Mouse (Mus musculus) small intestine, adult 2 months (tissue): ENCODE data around the gene Taok3. TPM values are rescaled to one million over a fixed set of nuclear protein-coding genes. Genes with fewer than 3 reads are reported as not detected.

ENCODE experiments used
- H3K27ac ChIP-seq: fragments of 200-500 bp; 2 replicates; pipeline ENCODE4 v1.5.1; 2012; ENCODE audit warnings: low read depth, low read length, control low read depth, inconsistent platforms; ENCODE audit not compliant: insufficient read depth
- H3K27me3 ChIP-seq: fragments of 200-500 bp; 2 replicates; pipeline ENCODE4 v1.6.1; 2012; ENCODE audit warnings: mild to moderate bottlenecking, moderate library complexity, low read length, inconsistent platforms; ENCODE audit not compliant: control insufficient read depth, insufficient read depth
- H3K36me3 ChIP-seq: fragments of 200-500 bp; 2 replicates; pipeline ENCODE4 v1.6.1; 2012; ENCODE audit warnings: mild to moderate bottlenecking, low read length, control low read depth, inconsistent platforms; ENCODE audit not compliant: control insufficient read depth, insufficient read depth
- H3K4me1 ChIP-seq: fragments of 200-500 bp; 2 replicates; pipeline ENCODE4 v1.6.1; 2012; ENCODE audit warnings: low read length, inconsistent platforms, mixed read lengths; ENCODE audit not compliant: control insufficient read depth, insufficient read depth, insufficient read length
- H3K4me3 ChIP-seq: fragments of 200-500 bp; 2 replicates; pipeline ENCODE4 v1.5.1; 2012; ENCODE audit warnings: low read depth, mild to moderate bottlenecking, control low read depth, inconsistent platforms, low read length, moderate library complexity
- CTCF ChIP-seq: fragments of 200-500 bp; IDR thresholded peaks from 2 replicates; pipeline ENCODE4 v1.5.1; 2012; ENCODE audit warnings: low read depth, mild to moderate bottlenecking, control low read depth, inconsistent platforms, low read length, moderate library complexity, mixed read lengths; ENCODE audit not compliant: insufficient replicate concordance, insufficient read length; ENCODE audit errors: extremely low read depth
- POLR2A ChIP-seq: fragments of 200-500 bp; IDR thresholded peaks from 2 replicates; pipeline ENCODE4 v1.6.1; 2012; ENCODE audit warnings: low read depth, mild to moderate bottlenecking, control low read depth, inconsistent platforms, low read length, moderate library complexity
- WGBS: fragments of 180-500 bp; shearing (Covaris S2); methylation state at CpG from one replicate; pipeline ENCODE4 v1.1.7; 2018; 5-methylcytosine and 5-hydroxymethylcytosine counted together
- polyA plus RNA-seq: library from polyadenylated mRNA; depleted of rRNA; stranded (reverse); fragments of >200 nt; gene quantifications from 2 replicates; pipeline ENCODE4 v1.2.3, GENCODE M21; 2012

Taok3 gene
- polyA plus RNA-seq, 1 experiment: 32.0 TPM

DNA sequence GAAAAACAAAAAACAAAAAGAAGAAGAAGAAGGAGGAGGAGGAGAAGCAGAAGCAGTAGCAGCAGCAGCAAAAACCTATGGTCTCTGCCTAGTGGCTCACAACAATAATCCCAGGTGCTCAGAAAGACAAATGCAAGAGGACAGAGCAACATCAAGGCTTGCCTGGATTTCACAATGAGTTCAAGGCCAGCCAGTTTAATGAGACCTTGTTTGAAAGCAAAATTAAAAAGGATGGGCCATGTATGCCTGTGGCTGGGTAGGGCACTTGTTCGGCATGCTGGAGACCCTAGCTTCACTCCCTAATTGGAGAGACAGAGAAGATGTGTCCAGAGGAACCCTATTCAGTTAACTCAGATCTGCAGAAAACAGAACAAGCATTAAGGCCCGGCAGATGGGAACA, 2.7 kb upstream of the Taok3 start:
- TF ChIP-seq CTCF: no peak
- TF ChIP-seq POLR2A: no peak
- Histone ChIP-seq H3K4me3 (no peak overlapping the region), H3K27ac (peak overlapping the region; percentile 42; the same call in 1 of the 2 replicates), H3K36me3 (peaks cover 9% of the 10 kb centered on the region), H3K27me3 (no peaks in the 10 kb centered on the region), H3K4me1 (peaks cover 4% of the 10 kb centered on the region; the same call in 1 of the 2 replicates)
- WGBS: 87% methylated on average over 2 of the region's 2 CpGs

- WGBS: 73% methylated on average over 7 of the region's 7 CpGs
- Histone ChIP-seq H3K4me3 (no peak overlapping the region), H3K27me3 (no peaks in the 10 kb centered on the region), H3K36me3 (peaks cover 5% of the 10 kb centered on the region), H3K4me1 (peaks cover 7% of the 10 kb centered on the region; the same call in 1 of the 2 replicates), H3K27ac (no peak overlapping the region)
- TF ChIP-seq CTCF (no peak), POLR2A (no peak)
Observed at GRCm38 (mm10) chr5:117117716-117118115, 2.2 kb upstream of the Taok3 start.

- Histone ChIP-seq H3K4me3 (no peak overlapping the region), H3K27me3 (no peaks in the 10 kb centered on the region), H3K27ac (no peak overlapping the region), H3K4me1 (peaks cover 8% of the 10 kb centered on the region; the same call in 1 of the 2 replicates), H3K36me3 (peaks cover 1% of the 10 kb centered on the region; the same call in 1 of the 2 replicates)
- WGBS: 73% methylated on average over 2 of the region's 2 CpGs
- TF ChIP-seq CTCF (no peak), POLR2A (no peak)
Observed at GRCm38 (mm10) chr5:117118220-117118619, 1.7 kb upstream of the Taok3 start.

DNA sequence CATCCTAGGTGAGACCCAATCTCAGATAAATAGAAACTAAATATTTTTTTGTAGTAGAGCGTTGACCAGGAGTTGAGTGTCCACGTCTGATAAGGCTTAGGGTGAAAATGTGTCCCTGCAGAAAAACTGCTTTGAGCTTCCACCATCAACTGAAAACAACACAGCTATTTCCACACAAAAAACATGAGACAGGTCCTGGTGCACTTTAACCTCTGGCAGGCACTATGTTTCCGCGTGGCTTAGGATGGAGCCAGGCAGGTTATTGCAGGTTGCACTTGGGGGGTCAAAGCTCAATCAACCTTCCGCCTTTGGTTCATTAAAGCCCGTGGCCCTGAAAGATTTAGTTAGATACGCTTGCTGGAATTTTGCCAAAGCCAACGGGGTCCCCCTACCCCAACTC, 1.1 kb upstream of the Taok3 start:
- Histone ChIP-seq H3K4me1 (peaks cover 13% of the 10 kb centered on the region), H3K27me3 (no peaks in the 10 kb centered on the region), H3K4me3 (no peak overlapping the region), H3K27ac (peak overlapping the region; percentile 96), H3K36me3 (no peaks in the 10 kb centered on the region)
- 18% methylated on average over 8 of the region's 8 CpGs for WGBS
- no peak for TF ChIP-seq CTCF
- TF ChIP-seq POLR2A: no peak

DNA sequence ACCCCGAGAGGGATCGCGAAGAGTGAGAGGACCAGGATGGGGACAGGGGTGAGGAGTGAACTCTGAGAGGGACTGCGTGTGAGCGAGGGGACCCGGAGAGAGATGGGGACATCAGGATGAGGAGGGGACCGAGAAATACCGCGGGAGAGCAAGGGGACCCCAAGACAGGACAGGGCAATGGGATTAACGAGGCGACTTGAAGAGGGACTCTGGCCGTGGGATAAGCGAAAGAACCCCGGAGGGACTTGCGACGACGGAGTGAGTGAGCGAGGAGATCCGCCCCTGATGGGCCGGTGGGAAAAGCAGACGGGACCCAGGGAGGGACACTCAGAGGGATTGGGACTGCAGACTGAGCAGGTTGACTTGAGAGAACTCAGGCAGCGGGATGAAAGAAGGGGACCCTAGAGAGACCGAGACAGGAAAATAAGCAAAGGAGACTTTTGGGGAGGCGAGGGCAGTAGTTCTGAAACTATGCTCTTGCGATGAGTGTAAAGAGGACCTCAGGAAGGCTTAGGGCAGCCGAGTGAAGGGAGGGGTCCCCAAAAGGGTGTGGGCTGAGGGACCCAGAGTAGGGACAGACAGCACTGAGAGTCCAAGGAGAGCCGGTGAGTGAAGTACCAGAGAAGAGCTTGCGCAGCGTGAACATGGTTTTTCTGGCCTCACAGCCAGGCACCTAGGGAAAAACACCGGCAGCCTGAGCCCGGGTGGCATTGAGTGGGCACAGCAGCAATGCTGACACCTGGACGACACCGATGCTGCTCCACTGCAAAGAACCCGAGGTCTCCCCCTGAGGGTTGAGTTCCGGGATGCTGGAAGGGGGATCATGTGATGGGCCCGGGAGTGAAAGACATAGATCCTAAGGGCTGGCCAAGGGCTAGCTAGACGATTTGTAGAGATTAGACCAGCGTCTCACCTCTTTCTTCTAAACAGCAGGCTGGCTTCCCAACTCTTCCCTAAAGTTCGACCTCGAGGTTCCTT, 849 bp downstream of the Taok3 start:
- H3K27me3 ChIP-seq: no peaks in the 10 kb centered on the region
- H3K27ac ChIP-seq: peak overlapping the region; percentile 54
- TF ChIP-seq CTCF (no peak), POLR2A (no peak)
- peaks cover 18% of the 10 kb centered on the region for H3K4me1 ChIP-seq
- peak overlapping the region; percentile 88 for H3K4me3 ChIP-seq
- peaks cover 2% of the 10 kb centered on the region; the same call in 1 of the 2 replicates for H3K36me3 ChIP-seq
- 1% methylated on average over 40 of the region's 40 CpGs for WGBS

DNA sequence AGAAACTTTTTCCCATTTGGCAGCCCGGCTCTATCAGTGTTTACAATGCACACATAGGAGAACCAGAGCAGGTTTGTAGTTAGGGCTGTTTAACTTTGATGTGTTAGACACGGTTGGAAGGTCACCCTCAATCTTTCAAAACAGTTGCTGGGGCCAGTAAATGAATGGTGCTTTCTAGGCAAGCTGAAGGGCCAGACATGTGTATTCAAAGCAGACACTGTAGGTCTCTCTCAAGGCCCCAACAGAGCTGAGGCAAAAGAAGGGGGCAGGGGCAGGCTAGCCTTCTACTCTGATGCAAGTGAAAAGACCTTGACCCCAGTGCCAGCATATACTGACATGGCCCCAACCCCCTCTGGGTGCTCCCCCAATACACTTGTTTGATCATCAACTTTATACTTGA, 1.7 kb downstream of the Taok3 start:
- peaks cover 18% of the 10 kb centered on the region for H3K4me1 ChIP-seq
- H3K36me3 ChIP-seq: peaks cover 2% of the 10 kb centered on the region; the same call in 1 of the 2 replicates
- no peak for TF ChIP-seq POLR2A
- TF ChIP-seq CTCF: no peak
- H3K4me3 ChIP-seq: peak overlapping the region; percentile 9; the same call in 1 of the 2 replicates
- no peaks in the 10 kb centered on the region for H3K27me3 ChIP-seq
- 13% methylated on average over 2 of the region's 2 CpGs for WGBS
- H3K27ac ChIP-seq: no peak overlapping the region

GRCm38 (mm10) chr5:117123102-117123501, 3.2 kb downstream of the Taok3 start:
- H3K27ac ChIP-seq: 0 out of 2 replicates have a peak overlapping the region, but pooled peaks have one; percentile 44
- H3K27me3 ChIP-seq: no peaks in the 10 kb centered on the region
- WGBS: 12% methylated on average over 6 of the region's 6 CpGs
- H3K4me3 ChIP-seq: no peak overlapping the region
- TF ChIP-seq CTCF (no peak), POLR2A (no peak)
- peaks cover 2% of the 10 kb centered on the region; the same call in 1 of the 2 replicates for H3K36me3 ChIP-seq
- H3K4me1 ChIP-seq: peaks cover 14% of the 10 kb centered on the region
